Mouse (Mus musculus) MEL (cell line): ENCODE measurements at regions not wholly inside any gene's neighbourhood (a gene's known extent, or its start where the extent isn't known, plus 50 kb on each side); places are given as distances from the start of the nearest gene placed in this dataset.

ENCODE experiments used
- CTCF ChIP-seq, 3 experiments: IDR thresholded peaks in 2 of 3; conservative IDR thresholded peaks in 1 of 3; 2 replicates each; pipeline ENCODE4 v1.5.1; 2011 to 2012; ENCODE audit warnings: low read length in 3 of 3, low read depth in 2 of 3, mild to moderate bottlenecking in 2 of 3, improper control_type of control experiment in 1 of 3, inconsistent platforms in 1 of 3, mixed read lengths in 1 of 3, moderate library complexity in 1 of 3; ENCODE audit not compliant: control insufficient read depth in 1 of 3, insufficient read depth in 1 of 3, poor library complexity in 1 of 3, severe bottlenecking in 1 of 3
- ETS1 ChIP-seq: IDR thresholded peaks from 2 replicates; pipeline ENCODE4 v1.6.1; 2012; ENCODE audit warnings: low read depth, mild to moderate bottlenecking, inconsistent platforms, low read length, improper control_type of control experiment, moderate library complexity
- POLR2A ChIP-seq, 2 experiments: IDR thresholded peaks; 2 replicates each; pipeline ENCODE4 v1.6.1; 2011 to 2012; ENCODE audit warnings: low read length in 2 of 2, mild to moderate bottlenecking in 2 of 2, control low read depth in 1 of 2, improper control_type of control experiment in 1 of 2, low read depth in 1 of 2, moderate library complexity in 1 of 2; ENCODE audit not compliant: control insufficient read depth in 1 of 2, insufficient read depth in 1 of 2, poor library complexity in 1 of 2
- POLR2AphosphoS2 ChIP-seq: IDR thresholded peaks from 2 replicates; pipeline ENCODE4 v1.6.1; 2011; ENCODE audit warnings: low read length, improper control_type of control experiment

DNA sequence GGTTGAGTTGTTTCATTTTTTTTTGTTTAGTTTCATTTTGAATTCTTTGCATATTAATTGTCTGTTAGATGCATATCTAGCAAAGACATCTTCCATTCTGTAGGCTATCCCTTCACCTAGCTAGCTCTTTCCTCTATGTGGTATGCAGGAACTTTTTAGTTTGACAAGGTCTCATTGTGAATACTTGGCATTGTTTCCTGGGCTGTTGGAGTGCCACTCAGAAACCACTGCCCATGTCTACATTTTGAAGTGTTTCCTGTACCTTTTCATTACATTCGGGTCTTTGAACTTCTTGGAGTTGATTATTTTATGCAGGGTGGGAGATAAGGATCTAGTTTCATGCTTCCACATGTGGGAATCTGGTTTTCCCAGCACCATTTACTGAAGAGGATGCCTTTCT lies 104.8 kb upstream of the Sox14 start:
- TF ChIP-seq CTCF (IDR thresholded peaks at IDR 0.05 in 2 of 3, conservative IDR thresholded peaks at IDR 0.05 in 1 of 3; ENCODE audit: control insufficient read depth in 1 of 3, insufficient read depth in 1 of 3, low read depth in 2 of 3, low read length in 3 of 3, poor library complexity in 1 of 3, severe bottlenecking in 1 of 3) (no peak), POLR2AphosphoS2 (no peak), POLR2A (IDR thresholded peaks at IDR 0.05; ENCODE audit: control insufficient read depth in 1 of 2, insufficient read depth in 1 of 2, low read depth in 1 of 2, low read length in 2 of 2, poor library complexity in 1 of 2) (no peak), ETS1 (no peak)
